Mouse (Mus musculus): Measurements from ENCODE around the gene Gng13. TPM values are rescaled to one million over a fixed set of nuclear protein-coding genes. Genes with fewer than 3 reads are reported as not detected.

Gng13 gene
- total and polyA plus RNA-seq, 3 experiments, result 0.13 to 3.9 TPM; not detected in 1

DNA sequence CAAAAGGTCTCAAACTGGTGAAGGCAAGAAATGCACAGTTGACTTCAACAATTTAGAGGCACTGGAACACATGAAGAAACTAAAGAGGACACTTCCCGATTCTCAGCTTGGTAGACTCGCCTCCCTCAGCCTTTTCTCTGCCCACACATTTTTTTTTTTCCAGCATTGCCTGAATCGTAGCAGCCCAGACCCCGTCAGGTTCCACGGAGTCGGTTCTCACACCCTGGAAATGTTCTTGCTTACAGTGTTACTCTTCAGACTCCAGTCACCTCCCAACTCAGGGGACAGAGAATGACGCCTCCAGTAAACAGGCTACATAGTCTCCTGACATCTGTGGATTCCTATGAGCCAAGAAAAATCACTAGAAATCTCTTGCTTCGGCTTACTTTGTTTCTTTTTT lies 43.2 kb downstream of the Gng13 start:
- no peak for DNase-seq (ENCODE audit: low read depth, low spot score)
- peaks cover 9 to 13% of the 10 kb centered on the region in 2 experiments for H3K27me3 ChIP-seq (ENCODE audit: control insufficient read depth in 1 of 2, insufficient read depth in 2 of 2, low read length in 2 of 2)
- H3K9me3 ChIP-seq (replicated peaks; ENCODE audit: insufficient read depth, low read length), result no peaks in the 10 kb centered on the region
- TF ChIP-seq ZNF384 (IDR thresholded peaks at IDR 0.05; ENCODE audit: low read depth, low read length), result no peak
- TF ChIP-seq E2F4 (IDR thresholded peaks at IDR 0.05; ENCODE audit: borderline replicate concordance, low read depth, low read length), result no peak
- TF ChIP-seq HCFC1 (IDR thresholded peaks at IDR 0.05; ENCODE audit: low read depth, low read length), result no peak
- TF ChIP-seq CHD1 (IDR thresholded peaks at IDR 0.05; ENCODE audit: low read depth, low read length), result no peak
- no peak for TF ChIP-seq MYB (IDR thresholded peaks at IDR 0.05; ENCODE audit: low read depth, low read length)
- TF ChIP-seq MXI1 (IDR thresholded peaks at IDR 0.05; ENCODE audit: low read depth, low read length), result no peak
- no peak for TF ChIP-seq MEF2A (IDR thresholded peaks at IDR 0.05; ENCODE audit: extremely low read depth, insufficient replicate concordance, low read depth, low read length, poor library complexity, severe bottlenecking)
- no peak for TF ChIP-seq GABPA (IDR thresholded peaks at IDR 0.05; ENCODE audit: low read depth, low read length)
- TF ChIP-seq NELFE (IDR thresholded peaks at IDR 0.05; ENCODE audit: low read depth, low read length), result no peak
- TF ChIP-seq CHD2 (IDR thresholded peaks at IDR 0.05; ENCODE audit: low read length), result no peak
- TF ChIP-seq GATA1 (IDR thresholded peaks at IDR 0.05; ENCODE audit: low read depth, low read length), result no peak
- TF ChIP-seq UBTF (IDR thresholded peaks at IDR 0.05; ENCODE audit: borderline replicate concordance, insufficient read depth, low read depth, low read length), result no peak
- no peak for TF ChIP-seq ZMIZ1 (IDR thresholded peaks at IDR 0.05; ENCODE audit: low read depth, low read length)
- TF ChIP-seq TAL1 (IDR thresholded peaks at IDR 0.05; ENCODE audit: low read length), result no peak
- TF ChIP-seq NRF1 (IDR thresholded peaks at IDR 0.05; ENCODE audit: insufficient read depth, low read depth, low read length, poor library complexity, severe bottlenecking), result no peak
- no peak for TF ChIP-seq MAX (IDR thresholded peaks at IDR 0.05; ENCODE audit: low read length)
- no peak for TF ChIP-seq SIN3A (IDR thresholded peaks at IDR 0.05; ENCODE audit: low read length)
- no peak for TF ChIP-seq TCF12 (IDR thresholded peaks at IDR 0.05; ENCODE audit: low read depth, low read length)
- no peak overlapping the region for H3K27ac ChIP-seq (ENCODE audit: control insufficient read depth, low read depth, low read length)
- H3K9ac ChIP-seq (ENCODE audit: control insufficient read depth, low read depth, low read length, poor library complexity, severe bottlenecking), result no peak overlapping the region
- no peaks in the 10 kb centered on the region for H3K36me3 ChIP-seq (ENCODE audit: control insufficient read depth in 1 of 2, insufficient read depth in 2 of 2, low read length in 2 of 2)
- H3K79me2 ChIP-seq (ENCODE audit: control insufficient read depth, insufficient read depth, low read length, poor library complexity), result no peaks in the 10 kb centered on the region
- no peaks in the 10 kb centered on the region for H3K4me1 ChIP-seq (ENCODE audit: control insufficient read depth in 1 of 2, insufficient read depth in 2 of 2, low read length in 2 of 2)
- no peak overlapping the region for H3K4me3 ChIP-seq (ENCODE audit: control insufficient read depth in 1 of 2, insufficient read depth in 1 of 2, low read depth in 2 of 2, low read length in 2 of 2)

DNA sequence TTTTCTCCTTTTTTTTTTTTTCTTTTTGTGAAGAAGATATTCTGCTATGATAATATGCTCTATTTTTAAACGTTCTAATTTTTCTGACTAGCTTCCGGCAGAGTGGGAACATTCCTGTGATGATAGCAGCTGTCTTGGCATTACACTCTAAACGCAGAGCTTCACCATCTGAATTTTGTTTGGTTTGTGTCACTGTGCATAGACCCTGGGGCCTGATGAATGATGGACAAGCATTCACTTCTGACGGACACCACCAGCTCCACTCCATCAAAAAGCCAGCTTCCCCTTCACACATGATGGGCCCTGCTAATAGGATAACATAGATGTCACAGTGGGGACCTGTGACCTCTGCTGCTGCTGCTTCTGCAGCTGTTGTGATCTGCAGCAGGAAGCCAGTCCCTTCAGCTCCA lies 44.6 kb downstream of the Gng13 start:
- peaks cover 12 to 16% of the 10 kb centered on the region in 2 experiments for H3K27me3 ChIP-seq (ENCODE audit: control insufficient read depth in 1 of 2, insufficient read depth in 2 of 2, low read length in 2 of 2)

More for the DNA sequence above, 44.6 kb downstream of the Gng13 start:
- Histone ChIP-seq H3K9me3 (replicated peaks; ENCODE audit: insufficient read depth, low read length) (no peaks in the 10 kb centered on the region), H3K27ac (ENCODE audit: control insufficient read depth, low read depth, low read length) (no peak overlapping the region), H3K36me3 (ENCODE audit: control insufficient read depth in 1 of 2, insufficient read depth in 2 of 2, low read length in 2 of 2) (no peaks in the 10 kb centered on the region), H3K4me3 (ENCODE audit: control insufficient read depth in 1 of 2, insufficient read depth in 1 of 2, low read depth in 2 of 2, low read length in 2 of 2) (no peak overlapping the region), H3K9ac (ENCODE audit: control insufficient read depth, low read depth, low read length, poor library complexity, severe bottlenecking) (no peak overlapping the region), H3K4me1 (ENCODE audit: control insufficient read depth in 1 of 2, insufficient read depth in 2 of 2, low read length in 2 of 2) (no peaks in the 10 kb centered on the region), H3K79me2 (ENCODE audit: control insufficient read depth, insufficient read depth, low read length, poor library complexity) (no peaks in the 10 kb centered on the region)
- TF ChIP-seq MYC (IDR thresholded peaks at IDR 0.05; ENCODE audit: low read depth, low read length), result no peak
- no peak for TF ChIP-seq USF2 (IDR thresholded peaks at IDR 0.05; ENCODE audit: borderline replicate concordance in 1 of 2, insufficient read depth in 1 of 2, low read depth in 1 of 2, low read length in 2 of 2)
- TF ChIP-seq BHLHE40 (IDR thresholded peaks at IDR 0.05; ENCODE audit: borderline replicate concordance, low read depth, low read length), result no peak
- TF ChIP-seq JUND (IDR thresholded peaks at IDR 0.05; ENCODE audit: low read depth, low read length), result no peak
- TF ChIP-seq ZMIZ1 (IDR thresholded peaks at IDR 0.05; ENCODE audit: low read depth, low read length), result no peak
- TF ChIP-seq SMC3 (IDR thresholded peaks at IDR 0.05; ENCODE audit: low read depth, low read length), result no peak
- TF ChIP-seq ETS1 (IDR thresholded peaks at IDR 0.05; ENCODE audit: low read depth, low read length), result no peak
- no peak for DNase-seq (ENCODE audit: low read depth, low spot score)

Measured in MEL (cell line).